Mouse (Mus musculus) spleen, adult 12 weeks (tissue): ENCODE data around the gene Vmn2r59.
"Not testable (repeated sequence)": the region's sequence is repeated elsewhere in the genome, so short reads cannot be mapped to it uniquely, and the experiment has no call there.

ENCODE experiments used
- DNase-seq: peaks from one replicate; pipeline ENCODE4 v3.0.0; 2022; ENCODE audit warnings: low spot score

Gene Vmn2r59

GRCm38 (mm10) chr7:42058923-42059322, at the start of gene Vmn2r59:
Gene Vmn2r59, minus strand, starts transcription at chr7:42059023.
- no peak for DNase-seq

DNA sequence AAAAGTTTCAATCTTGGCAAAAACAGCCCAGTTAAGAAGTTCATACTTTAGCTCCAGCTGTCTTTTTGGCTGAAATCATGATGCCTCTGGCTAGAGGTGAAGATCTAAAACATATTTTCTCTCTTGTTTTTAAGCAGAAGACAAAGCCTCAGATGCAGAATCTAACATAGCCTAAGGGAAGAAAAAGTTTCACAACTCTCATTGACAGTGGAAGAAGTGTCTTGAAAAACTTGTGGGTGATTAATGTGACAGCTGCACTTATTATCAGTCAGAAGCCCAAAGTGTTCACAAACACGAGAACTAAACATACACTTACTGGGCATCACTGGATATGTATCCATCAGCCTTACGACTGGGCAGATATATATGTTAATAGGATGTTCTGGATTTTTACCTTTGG, 48.6 kb upstream of the Vmn2r59 start, which contains the start of gene Vmn2r60:
Gene Vmn2r60 (plus strand): TSS at position 301 of the 400 bp plus-strand sequence.
- DNase-seq = no peak

DNA sequence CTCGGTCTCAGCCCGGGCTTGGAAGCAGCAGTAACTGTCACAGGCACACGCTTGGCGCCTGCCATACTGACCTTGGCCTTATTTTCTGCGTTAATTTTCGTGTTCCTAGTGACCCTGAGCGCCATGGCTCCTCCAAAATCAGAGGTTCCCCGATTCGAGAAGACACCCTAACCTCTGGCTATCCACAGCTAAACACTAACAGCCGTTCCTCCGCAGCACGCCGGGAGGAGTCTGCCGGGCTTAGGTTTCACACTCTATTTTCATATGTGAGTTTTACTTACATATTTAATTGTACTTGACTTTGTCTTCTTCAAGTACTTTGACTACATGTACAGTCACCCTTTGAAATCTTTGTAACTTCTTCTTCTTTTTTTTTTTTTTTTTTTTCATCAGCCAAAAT, 48.2 kb upstream of the Vmn2r59 start:
- not testable (repeated sequence) for DNase-seq
